Mouse (Mus musculus) embryonic facial prominence, embryonic 13.5 days (tissue): ENCODE results near the gene Krtap10-4. TPM values are rescaled to one million over a fixed set of nuclear protein-coding genes. Genes with fewer than 3 reads are reported as not detected.
"Not testable (repeated sequence)": the region's sequence is repeated elsewhere in the genome, so short reads cannot be mapped to it uniquely, and the experiment has no call there.

ENCODE experiments used
- ATAC-seq: fragments of 200-750 bp; cut with Nextera tagmentation; 2 replicates; pipeline ENCODE4 v1.8.0; 2017; ENCODE audit warnings: low read depth; ENCODE audit not compliant: insufficient number of reproducible peaks, insufficient read depth, low FRiP score, low TSS enrichment
- H3K27ac ChIP-seq: fragments of 300-500 bp; sonication (generic); 2 replicates; pipeline ENCODE4 v1.5.1; 2015; ENCODE audit warnings: moderate library complexity, mild to moderate bottlenecking, inconsistent platforms
- H3K27me3 ChIP-seq: fragments of 300-500 bp; sonication (generic); 2 replicates; pipeline ENCODE4 v1.6.1; 2015; ENCODE audit warnings: mild to moderate bottlenecking, inconsistent platforms
- H3K36me3 ChIP-seq: fragments of 300-500 bp; sonication (generic); 2 replicates; pipeline ENCODE4 v1.6.1; 2015; ENCODE audit warnings: mild to moderate bottlenecking, inconsistent platforms
- H3K4me1 ChIP-seq: fragments of 300-500 bp; sonication (generic); 2 replicates; pipeline ENCODE4 v1.6.1; 2015; ENCODE audit warnings: inconsistent platforms
- H3K4me2 ChIP-seq: fragments of 300-500 bp; sonication (generic); 2 replicates; pipeline ENCODE4 v1.6.1; 2015; ENCODE audit warnings: moderate library complexity, mild to moderate bottlenecking, inconsistent platforms
- H3K4me3 ChIP-seq: fragments of 300-500 bp; sonication (generic); 2 replicates; pipeline ENCODE4 v1.5.1; 2015; ENCODE audit warnings: mild to moderate bottlenecking, inconsistent platforms
- H3K9ac ChIP-seq: fragments of 300-500 bp; sonication (generic); 2 replicates; pipeline ENCODE4 v1.6.1; 2015; ENCODE audit warnings: mild to moderate bottlenecking, inconsistent platforms
- H3K9me3 ChIP-seq: fragments of 300-500 bp; sonication (generic); 2 replicates; pipeline ENCODE4 v1.6.1; 2016; ENCODE audit warnings: inconsistent platforms
- WGBS: fragments of 180-500 bp; shearing (Covaris S2); methylation state at CpG from one replicate; pipeline ENCODE4 v1.1.7; 2015; ENCODE audit warnings: mixed read lengths; 5-methylcytosine and 5-hydroxymethylcytosine counted together
- polyA plus RNA-seq: library from polyadenylated mRNA; unstranded; fragments of >200 nt; fragmentation: Nextera tagmentation; extraction: Ambion mirVana; gene quantifications from 2 replicates; pipeline ENCODE4 v1.2.1, GENCODE M21; 2015

The Krtap10-4 gene
- polyA plus RNA-seq, 1 experiment from 2014 or later, result not detected

DNA sequence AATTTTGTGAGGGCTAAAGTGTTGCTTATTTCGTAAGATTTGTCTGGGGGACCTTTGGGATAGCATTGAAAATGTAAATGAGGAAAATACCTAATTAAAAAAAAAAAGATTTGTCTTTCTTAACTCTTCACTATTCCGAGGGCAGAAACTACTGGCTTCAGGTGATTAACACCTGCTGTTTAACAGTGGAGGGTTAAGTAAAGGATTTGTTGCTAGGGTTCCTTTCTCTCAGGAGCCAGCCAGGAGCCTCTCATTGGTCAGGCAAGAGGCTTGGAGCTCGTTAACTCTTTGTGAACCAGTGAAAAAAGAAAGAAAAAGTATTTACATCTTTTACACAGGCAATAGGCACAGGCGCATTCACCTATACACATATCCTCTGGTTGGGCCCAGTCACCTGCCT lies 7.7 kb downstream of the Krtap10-4 start:
- 29% methylated on average over 4 of the region's 4 CpGs for WGBS

DNA sequence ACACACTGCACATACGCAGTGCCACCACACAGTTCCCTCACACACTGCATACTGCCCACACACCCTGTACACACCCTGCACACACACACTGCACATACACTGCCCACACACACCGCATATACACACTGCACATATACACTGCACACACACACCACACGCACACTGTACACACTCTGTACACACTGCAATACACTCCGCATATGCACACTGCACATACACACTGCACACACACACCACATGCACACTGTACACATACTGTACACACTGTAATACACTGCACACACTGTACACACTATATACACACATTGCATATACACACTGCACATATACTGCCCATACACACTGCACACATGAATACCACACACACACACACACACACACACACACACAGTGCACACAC lies 8.4 kb downstream of the Krtap10-4 start:
- 0 out of 2 replicates have a peak, but pooled peaks cover 3% of the 10 kb centered on the region for H3K27me3 ChIP-seq
- H3K9ac ChIP-seq, result no peak overlapping the region
- 93% methylated on average over 4 of the region's 4 CpGs for WGBS
- no peak overlapping the region for H3K4me2 ChIP-seq
- H3K36me3 ChIP-seq, result no peaks in the 10 kb centered on the region
- ATAC-seq, result peak; percentile 63
- H3K4me3 ChIP-seq, result no peak overlapping the region
- H3K4me1 ChIP-seq, result no peaks in the 10 kb centered on the region
- H3K27ac ChIP-seq, result no peak overlapping the region
- no peaks in the 10 kb centered on the region for H3K9me3 ChIP-seq

More for the DNA sequence above, 7.7 kb downstream of the Krtap10-4 start:
- Histone ChIP-seq H3K27me3 (no peaks in the 10 kb centered on the region), H3K4me2 (no peak overlapping the region), H3K9me3 (no peaks in the 10 kb centered on the region), H3K4me3 (no peak overlapping the region), H3K27ac (no peak overlapping the region), H3K9ac (no peak overlapping the region), H3K36me3 (no peaks in the 10 kb centered on the region), H3K4me1 (no peaks in the 10 kb centered on the region)
- ATAC-seq, result no peak

DNA sequence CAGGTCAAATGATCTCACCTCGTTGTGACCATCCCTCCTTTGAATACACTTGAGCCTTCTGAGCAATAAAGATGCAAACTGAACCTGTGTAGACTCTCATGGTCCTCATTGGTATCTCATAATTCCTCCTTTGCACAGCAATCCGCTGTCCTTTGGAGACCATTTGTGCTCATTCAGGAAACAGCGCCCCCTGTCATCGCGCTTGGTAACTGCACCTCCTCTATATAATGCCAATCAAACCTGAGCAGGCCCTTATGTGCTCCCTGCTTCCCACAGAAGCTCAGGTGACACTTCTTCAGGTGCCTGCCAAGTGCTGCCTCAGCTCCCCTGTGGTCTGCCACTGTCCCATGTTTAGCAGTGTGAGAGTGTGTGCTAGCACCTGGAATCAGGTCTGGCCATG lies 11.4 kb downstream of the Krtap10-4 start:
- H3K27ac ChIP-seq, result no peak overlapping the region

DNA sequence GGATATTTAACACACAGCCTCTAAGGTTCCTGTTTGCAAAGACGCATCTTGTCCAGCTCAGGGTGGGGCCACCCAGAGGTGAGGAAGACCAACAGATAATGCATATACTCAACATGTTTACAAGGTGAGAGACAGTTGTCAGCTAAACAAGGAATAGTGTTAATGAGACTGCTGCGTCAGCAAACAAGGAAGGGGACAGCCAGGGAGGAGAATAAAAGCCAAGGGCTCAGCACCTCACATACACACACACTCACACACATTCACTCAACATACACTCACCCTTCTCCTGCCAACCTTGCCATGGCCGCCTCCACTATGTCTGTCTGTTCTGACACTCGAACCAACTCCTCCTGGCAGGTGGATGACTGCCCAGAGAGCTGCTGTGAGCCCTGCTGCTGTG lies 12.5 kb downstream of the Krtap10-4 start, which contains the start of gene Gm2696:
Gm2696 (plus strand) TSS at position 301 of the 400 bp plus-strand sequence.
- H3K27me3 ChIP-seq, result 0 out of 2 replicates have a peak, but pooled peaks cover 3% of the 10 kb centered on the region
- no peak within 1 kb of the TSS for H3K4me2 ChIP-seq
- no peaks in the 10 kb centered on the region for H3K36me3 ChIP-seq
- H3K27ac ChIP-seq, result no peak within 1 kb of the TSS
- no peak within 1 kb of the TSS for H3K9ac ChIP-seq
- no peak within 1 kb of the TSS for H3K4me3 ChIP-seq
- WGBS, result 49% methylated on average over 4 of the region's 4 CpGs
- ATAC-seq, result no peak
- no peaks in the 10 kb centered on the region for H3K4me1 ChIP-seq
- no peaks in the 10 kb centered on the region for H3K9me3 ChIP-seq

More for the DNA sequence above, 11.4 kb downstream of the Krtap10-4 start:
- H3K4me2 ChIP-seq, result no peak overlapping the region
- no peaks in the 10 kb centered on the region for H3K36me3 ChIP-seq
- 0 out of 2 replicates have a peak, but pooled peaks cover 3% of the 10 kb centered on the region for H3K27me3 ChIP-seq
- H3K9ac ChIP-seq, result no peak overlapping the region
- 26% methylated on average over 5 of the region's 5 CpGs for WGBS
- H3K4me1 ChIP-seq, result no peaks in the 10 kb centered on the region
- no peaks in the 10 kb centered on the region for H3K9me3 ChIP-seq
- ATAC-seq, result no peak
- H3K4me3 ChIP-seq, result no peak overlapping the region

DNA sequence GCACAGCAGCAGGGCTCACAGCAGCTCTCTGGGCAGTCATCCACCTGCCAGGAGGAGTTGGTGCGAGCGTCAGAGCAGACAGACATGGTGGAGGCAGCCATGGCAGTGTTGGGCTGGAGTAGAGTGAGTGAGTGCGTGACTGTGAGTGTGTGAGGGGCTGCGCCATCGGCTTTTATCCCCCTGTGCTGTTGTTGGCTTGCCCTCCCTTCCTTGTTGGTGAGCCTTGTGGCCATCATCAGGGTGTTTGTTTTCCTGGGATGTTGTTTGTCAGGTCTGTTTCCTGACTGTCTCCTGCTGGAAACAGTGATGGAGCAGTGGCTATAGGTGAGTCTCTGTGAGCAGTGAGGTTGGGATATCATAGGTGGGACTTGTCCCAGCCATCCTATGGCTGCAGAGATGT lies 15.2 kb downstream of the Krtap10-4 start, which contains the start of gene Gm9507:
Gm9507 (minus strand) TSS at position 101 of the 400 bp plus-strand sequence.
- H3K4me3 ChIP-seq, result no peak within 1 kb of the TSS
- no peak within 1 kb of the TSS for H3K27ac ChIP-seq
- H3K4me2 ChIP-seq, result no peak within 1 kb of the TSS
- no peaks in the 10 kb centered on the region for H3K9me3 ChIP-seq
- H3K27me3 ChIP-seq, result 0 out of 2 replicates have a peak, but pooled peaks cover 3% of the 10 kb centered on the region
- WGBS, result 71% methylated on average over 5 of the region's 5 CpGs
- H3K4me1 ChIP-seq, result no peaks in the 10 kb centered on the region
- no peaks in the 10 kb centered on the region for H3K36me3 ChIP-seq
- H3K9ac ChIP-seq, result no peak within 1 kb of the TSS
- no peak for ATAC-seq

DNA sequence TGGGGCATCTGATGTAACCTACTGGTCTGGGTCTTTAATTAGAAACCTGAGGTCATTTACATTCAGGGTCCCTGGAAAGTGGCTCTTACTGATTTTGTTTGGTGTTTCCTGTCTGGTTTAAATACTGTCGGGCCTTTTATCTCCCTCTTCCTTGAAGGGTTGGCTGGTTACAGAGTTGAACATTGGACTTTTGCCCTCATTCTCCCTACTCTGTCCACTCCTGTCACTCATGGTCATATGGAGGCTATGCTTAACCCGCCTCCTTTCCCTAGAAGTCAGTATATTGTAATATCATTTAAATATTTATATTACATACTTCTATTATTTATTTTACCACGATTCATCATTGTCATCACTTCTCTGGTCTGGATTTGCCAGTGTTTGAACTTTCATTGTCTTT lies 22.8 kb downstream of the Krtap10-4 start:
- no peak for ATAC-seq
- Histone ChIP-seq H3K9me3 (no peaks in the 10 kb centered on the region), H3K27me3 (no peaks in the 10 kb centered on the region), H3K4me2 (no peak overlapping the region), H3K27ac (no peak overlapping the region), H3K36me3 (no peaks in the 10 kb centered on the region), H3K4me3 (no peak overlapping the region), H3K9ac (no peak overlapping the region), H3K4me1 (no peaks in the 10 kb centered on the region)
- 84% methylated on average over 3 of the region's 3 CpGs for WGBS

DNA sequence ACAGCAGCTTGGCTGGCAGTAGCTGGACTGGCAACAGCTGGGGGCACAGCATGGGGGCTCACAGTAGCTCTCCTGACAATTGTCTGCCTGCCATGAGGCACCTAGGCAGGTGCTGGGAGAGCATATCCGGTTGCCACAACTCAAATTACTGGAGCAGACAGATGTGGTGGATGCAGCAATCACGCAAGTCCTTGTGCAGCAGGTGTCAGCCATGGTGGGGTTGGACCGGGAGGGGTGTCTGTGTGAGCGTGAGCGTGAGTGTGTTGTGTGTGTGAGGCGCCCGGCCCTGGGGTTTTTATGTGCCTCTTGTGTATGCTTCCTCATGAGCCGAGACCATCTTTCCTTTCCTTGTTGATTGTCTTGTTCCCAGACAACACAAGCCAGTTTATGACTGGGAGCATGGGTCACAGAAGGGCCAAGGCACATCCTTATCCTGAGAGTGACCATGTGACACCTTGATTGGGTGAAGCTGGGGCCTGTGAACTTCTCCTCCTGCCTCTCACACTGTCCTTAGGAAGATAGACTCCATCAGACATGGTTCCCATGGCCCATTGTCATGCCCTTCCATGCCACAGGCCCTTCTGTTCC lies 27.9 kb downstream of the Krtap10-4 start, which contains the start of gene Gm19668:
Gm19668 (minus strand) TSS at position 213 of the 588 bp plus-strand sequence.
- no peaks in the 10 kb centered on the region for H3K4me1 ChIP-seq
- no peaks in the 10 kb centered on the region for H3K36me3 ChIP-seq
- no peak within 1 kb of the TSS for H3K4me3 ChIP-seq
- no peaks in the 10 kb centered on the region for H3K27me3 ChIP-seq
- no peak for ATAC-seq
- no peak within 1 kb of the TSS for H3K4me2 ChIP-seq
- WGBS, result 56% methylated on average over 8 of the region's 8 CpGs
- H3K9me3 ChIP-seq, result no peaks in the 10 kb centered on the region
- H3K9ac ChIP-seq, result no peak within 1 kb of the TSS
- H3K27ac ChIP-seq, result no peak within 1 kb of the TSS

DNA sequence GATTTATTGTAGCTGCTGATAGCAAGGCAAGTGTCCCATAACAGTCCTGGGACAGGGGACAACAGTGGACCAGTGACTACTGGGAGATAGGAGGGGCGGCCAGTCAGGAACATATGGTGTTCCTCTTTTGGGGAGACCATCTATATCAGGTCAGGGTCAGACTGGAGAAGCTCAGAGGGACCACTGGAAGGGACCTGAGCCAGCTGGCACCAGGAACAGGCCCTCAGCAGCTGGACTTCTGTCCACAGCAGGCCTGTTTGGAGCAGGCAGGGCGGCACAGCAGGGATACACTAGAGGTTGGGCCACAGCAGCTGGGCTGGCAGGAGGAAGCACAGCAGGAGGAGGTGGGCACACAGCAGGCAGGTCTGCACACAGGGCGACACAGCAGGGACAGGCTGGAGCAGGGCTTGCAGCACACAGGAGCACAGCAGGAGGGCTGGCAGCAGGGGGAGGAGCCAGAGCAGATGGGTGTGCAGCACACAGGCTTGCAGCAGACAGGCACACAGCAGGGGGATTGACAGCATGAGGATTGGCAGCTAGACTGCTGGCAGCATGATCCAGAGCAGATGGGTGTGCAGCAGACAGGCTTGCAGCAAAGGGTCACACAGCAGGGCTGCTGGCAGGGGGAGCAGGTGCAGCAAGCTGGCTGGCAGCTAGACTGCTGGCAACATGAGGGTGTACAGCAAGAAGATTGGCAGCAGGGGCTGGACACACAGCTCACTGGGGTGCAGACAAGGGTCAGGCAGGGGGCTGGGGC lies 28.6 kb downstream of the Krtap10-4 start:
- not testable (repeated sequence) for H3K27ac ChIP-seq, H3K4me1 ChIP-seq, H3K4me3 ChIP-seq, H3K9ac ChIP-seq, H3K4me2 ChIP-seq, H3K36me3 ChIP-seq, H3K9me3 ChIP-seq, H3K27me3 ChIP-seq, ATAC-seq
- WGBS, result 30% methylated on average over 3 of the region's 3 CpGs

DNA sequence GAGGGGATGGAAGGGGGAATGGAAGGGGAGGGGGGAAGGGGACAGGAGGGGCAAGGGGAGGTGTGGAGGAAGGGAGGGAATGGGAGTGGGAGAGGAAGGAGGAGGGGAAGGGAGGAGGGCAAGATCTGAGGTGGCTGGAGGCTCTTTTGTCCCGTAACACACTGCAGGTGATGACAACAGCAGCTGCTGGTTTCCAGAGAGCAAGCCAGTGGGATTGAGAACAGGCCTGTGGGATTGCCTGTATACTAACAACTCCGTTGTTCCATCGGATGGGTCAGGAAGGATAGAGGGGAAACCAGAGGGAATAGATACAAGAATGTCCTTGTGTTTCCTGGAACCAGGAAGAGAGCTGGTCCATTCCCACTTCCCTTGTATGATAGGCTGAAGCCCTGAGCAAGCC lies 29.2 kb downstream of the Krtap10-4 start:
- Histone ChIP-seq H3K9ac (no peak overlapping the region), H3K27me3 (no peaks in the 10 kb centered on the region), H3K9me3 (no peaks in the 10 kb centered on the region), H3K27ac (no peak overlapping the region), H3K4me2 (no peak overlapping the region), H3K4me3 (no peak overlapping the region), H3K36me3 (no peaks in the 10 kb centered on the region), H3K4me1 (no peaks in the 10 kb centered on the region)
- ATAC-seq, result no peak
- 13% methylated on average over 3 of the region's 3 CpGs for WGBS

DNA sequence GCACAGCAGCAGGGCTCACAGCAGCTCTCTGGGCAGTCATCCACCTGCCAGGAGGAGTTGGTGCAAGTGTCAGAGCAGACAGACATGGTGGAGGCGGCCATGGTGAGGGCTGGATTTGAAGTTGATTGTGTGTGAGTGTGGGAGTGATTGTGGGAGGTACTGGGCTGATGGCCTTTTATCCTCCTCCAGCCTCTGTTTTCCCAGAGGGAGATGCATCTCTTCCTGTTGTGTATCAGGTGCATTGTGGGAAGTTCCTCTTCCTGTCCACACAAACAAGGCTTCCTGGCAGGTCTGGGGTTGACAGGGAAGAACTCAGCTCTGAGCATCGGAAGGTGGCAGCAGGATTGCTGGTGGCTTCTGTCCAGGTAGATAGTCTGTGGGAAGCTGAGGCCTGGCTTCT lies 31.9 kb downstream of the Krtap10-4 start, which contains the start of gene Gm9639:
Gm9639 (minus strand) TSS at position 101 of the 400 bp plus-strand sequence.
- Histone ChIP-seq H3K27me3 (no peaks in the 10 kb centered on the region), H3K4me1 (no peaks in the 10 kb centered on the region), H3K36me3 (no peaks in the 10 kb centered on the region), H3K4me2 (no peak within 1 kb of the TSS), H3K9me3 (no peaks in the 10 kb centered on the region), H3K4me3 (no peak within 1 kb of the TSS), H3K27ac (no peak within 1 kb of the TSS), H3K9ac (no peak within 1 kb of the TSS)
- WGBS, result 45% methylated on average over 2 of the region's 2 CpGs
- no peak for ATAC-seq

DNA sequence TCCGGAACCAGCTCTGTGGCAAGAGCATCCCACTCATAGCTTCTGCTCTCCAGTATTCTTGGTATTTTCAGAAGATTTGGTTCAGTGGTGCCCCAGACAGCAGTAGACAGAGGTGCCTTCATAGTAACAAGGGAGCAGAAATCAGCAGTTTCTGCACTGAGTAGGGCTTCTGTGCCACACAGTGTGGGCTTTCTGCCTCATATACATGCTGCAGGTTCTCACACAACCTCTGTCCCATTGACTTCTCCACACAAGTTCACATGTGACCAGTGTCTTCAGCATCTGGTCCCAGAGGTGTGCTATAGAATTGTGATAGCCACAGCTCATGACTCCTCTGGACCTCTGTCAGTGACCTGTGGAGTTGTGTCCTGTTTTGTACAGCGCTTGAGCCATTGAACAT lies 38.3 kb downstream of the Krtap10-4 start:
- no peak for ATAC-seq
- no peaks in the 10 kb centered on the region for H3K27me3 ChIP-seq
- H3K9ac ChIP-seq, result no peak overlapping the region
- H3K27ac ChIP-seq, result no peak overlapping the region
- no peaks in the 10 kb centered on the region for H3K9me3 ChIP-seq
- H3K36me3 ChIP-seq, result no peaks in the 10 kb centered on the region
- no peaks in the 10 kb centered on the region for H3K4me1 ChIP-seq
- H3K4me2 ChIP-seq, result no peak overlapping the region
- WGBS, result 79% methylated on average over 2 of the region's 2 CpGs
- H3K4me3 ChIP-seq, result no peak overlapping the region

DNA sequence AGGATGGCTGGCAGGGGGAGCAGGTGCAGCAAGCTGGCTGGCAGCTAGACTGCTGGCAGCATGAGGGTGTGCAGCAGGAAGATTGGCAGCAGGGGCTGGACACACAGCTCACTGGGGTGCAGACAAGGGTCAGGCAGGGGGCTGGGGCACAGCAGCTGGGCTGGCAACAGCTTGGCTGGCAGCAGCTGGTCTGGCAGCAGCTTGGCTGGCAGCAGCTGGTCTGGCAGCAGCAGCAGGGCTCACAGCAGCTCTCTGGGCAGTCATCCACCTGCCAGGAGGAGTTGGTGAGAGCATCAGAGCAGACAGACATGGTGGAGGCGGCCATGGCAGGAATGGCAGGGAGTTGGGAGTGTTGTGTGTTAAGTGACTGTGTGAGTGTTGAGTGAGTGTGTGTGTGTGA lies 39.0 kb downstream of the Krtap10-4 start, which contains the start of gene Gm7137:
Gm7137 (minus strand) TSS at position 325 of the 400 bp plus-strand sequence.
- 50% methylated on average over 1 of the region's 1 CpGs for WGBS
- not testable (repeated sequence) for H3K4me1 ChIP-seq, H3K4me2 ChIP-seq, H3K9ac ChIP-seq, H3K27ac ChIP-seq, H3K9me3 ChIP-seq, H3K27me3 ChIP-seq, H3K36me3 ChIP-seq, H3K4me3 ChIP-seq, ATAC-seq
